Mouse (Mus musculus) macrophage (primary cell): ENCODE data around the gene Ifi35. TPM values are rescaled to one million over a fixed set of nuclear protein-coding genes. Genes with fewer than 3 reads are reported as not detected.
"Not testable (repeated sequence)": the region's sequence is repeated elsewhere in the genome, so short reads cannot be mapped to it uniquely, and the experiment has no call there.

Experiments used
- H3K27ac ChIP-seq: fragments of 350-480 bp; formaldehyde crosslinking; 2 replicates; pipeline ENCODE4 v1.9.0; 2021
- H3K36me3 ChIP-seq: fragments of 350-480 bp; formaldehyde crosslinking; 2 replicates; pipeline ENCODE4 v1.9.0; 2021; ENCODE audit errors: inconsistent target
- H3K4me3 ChIP-seq: fragments of 350-480 bp; formaldehyde crosslinking; 2 replicates; pipeline ENCODE4 v1.9.0; 2021; ENCODE audit errors: inconsistent target
- H3K79me2 ChIP-seq: fragments of 350-480 bp; formaldehyde crosslinking; 2 replicates; pipeline ENCODE4 v1.9.0; 2021; ENCODE audit errors: inconsistent target
- WGBS: methylation state at CpG from one replicate; pipeline ENCODE4 v1.1.7; 2026; ENCODE audit warnings: inconsistent platforms; ENCODE audit not compliant: missing documents; 5-methylcytosine and 5-hydroxymethylcytosine counted together
- polyA plus RNA-seq: library from polyadenylated mRNA; stranded (reverse); fragments of 250-400 nt; gene quantifications from 3 replicates; pipeline ENCODE4 v1.2.4, GENCODE M21; 2018; ENCODE audit warnings: inconsistent platforms

Gene Ifi35
- polyA plus RNA-seq, 1 experiment from 2014 or later = 24.9 TPM

- 4% methylated on average over 30 of the region's 31 CpGs for WGBS
- Histone ChIP-seq H3K79me2 (peaks cover 23% of the 10 kb centered on the region), H3K4me3 (peak overlapping the region; percentile 33), H3K27ac (no peak overlapping the region), H3K36me3 (no peaks in the 10 kb centered on the region)
Observed at GRCm38 (mm10) chr11:101468263-101468688, 20.1 kb downstream of the Ifi35 start.

GRCm38 (mm10) chr11:101468731-101469130, 20.5 kb downstream of the Ifi35 start:
- 26% methylated on average over 10 of the region's 13 CpGs for WGBS
- Histone ChIP-seq H3K27ac (no peak overlapping the region), H3K36me3 (no peaks in the 10 kb centered on the region), H3K4me3 (peak overlapping the region; percentile 33), H3K79me2 (peaks cover 18% of the 10 kb centered on the region)

- no peak overlapping the region for H3K4me3 ChIP-seq
- peaks cover 14% of the 10 kb centered on the region for H3K79me2 ChIP-seq
- no peak overlapping the region for H3K27ac ChIP-seq
- H3K36me3 ChIP-seq = no peaks in the 10 kb centered on the region
- WGBS = 82% methylated on average over 4 of the region's 4 CpGs
Observed at GRCm38 (mm10) chr11:101469155-101469554, 20.9 kb downstream of the Ifi35 start.

- H3K36me3 ChIP-seq = no peaks in the 10 kb centered on the region
- 92% methylated on average over 7 of the region's 7 CpGs for WGBS
- H3K79me2 ChIP-seq = peaks cover 4% of the 10 kb centered on the region; the same call in 1 of the 2 replicates
- H3K4me3 ChIP-seq = no peak overlapping the region
- no peak overlapping the region for H3K27ac ChIP-seq
Observed at GRCm38 (mm10) chr11:101470206-101470605, 22.0 kb downstream of the Ifi35 start.

- H3K79me2 ChIP-seq = no peaks in the 10 kb centered on the region
- no peak overlapping the region for H3K4me3 ChIP-seq
- no peaks in the 10 kb centered on the region for H3K36me3 ChIP-seq
- WGBS = 87% methylated on average over 3 of the region's 3 CpGs
- H3K27ac ChIP-seq = no peak overlapping the region
Observed at GRCm38 (mm10) chr11:101471926-101472325, 23.7 kb downstream of the Ifi35 start.

- WGBS = 90% methylated on average over 5 of the region's 7 CpGs
- Histone ChIP-seq H3K27ac (no peak overlapping the region), H3K4me3 (no peak overlapping the region)
Observed at GRCm38 (mm10) chr11:101472336-101472735, 24.1 kb downstream of the Ifi35 start.

GRCm38 (mm10) chr11:101473686-101474085, 25.5 kb downstream of the Ifi35 start:
- H3K79me2 ChIP-seq, H3K36me3 ChIP-seq, H3K27ac ChIP-seq, H3K4me3 ChIP-seq: not testable (repeated sequence)
- WGBS = no CpG with 5 or more reads among the region's 1 CpGs

More at GRCm38 (mm10) chr11:101472336-101472735, 24.1 kb downstream of the Ifi35 start:
- H3K36me3 ChIP-seq = no peaks in the 10 kb centered on the region
- H3K79me2 ChIP-seq = no peaks in the 10 kb centered on the region

GRCm38 (mm10) chr11:101474298-101474697, 26.1 kb downstream of the Ifi35 start:
- Histone ChIP-seq H3K36me3 (no peaks in the 10 kb centered on the region), H3K79me2 (no peaks in the 10 kb centered on the region), H3K27ac (no peak overlapping the region), H3K4me3 (no peak overlapping the region)
- WGBS = 88% methylated on average over 5 of the region's 5 CpGs

GRCm38 (mm10) chr11:101476361-101476760, 28.2 kb downstream of the Ifi35 start:
- not testable (repeated sequence) for H3K4me3 ChIP-seq, H3K27ac ChIP-seq, H3K36me3 ChIP-seq, H3K79me2 ChIP-seq
- 95% methylated on average over 4 of the region's 4 CpGs for WGBS

GRCm38 (mm10) chr11:101477194-101477551, 29.0 kb downstream of the Ifi35 start:
- Histone ChIP-seq H3K27ac (no peak overlapping the region), H3K36me3 (no peaks in the 10 kb centered on the region), H3K79me2 (no peaks in the 10 kb centered on the region), H3K4me3 (no peak overlapping the region)
- 64% methylated on average over 4 of the region's 4 CpGs for WGBS

- 86% methylated on average over 10 of the region's 10 CpGs for WGBS
- Histone ChIP-seq H3K4me3 (no peak overlapping the region), H3K79me2 (no peaks in the 10 kb centered on the region), H3K27ac (no peak overlapping the region), H3K36me3 (no peaks in the 10 kb centered on the region)
Observed at GRCm38 (mm10) chr11:101477552-101478211, 29.5 kb downstream of the Ifi35 start.

- H3K36me3 ChIP-seq = no peaks in the 10 kb centered on the region
- H3K27ac ChIP-seq = no peak overlapping the region
- WGBS = 51% methylated on average over 16 of the region's 18 CpGs
- no peak overlapping the region for H3K4me3 ChIP-seq
- H3K79me2 ChIP-seq = no peaks in the 10 kb centered on the region
Observed at GRCm38 (mm10) chr11:101479171-101479635, 31.0 kb downstream of the Ifi35 start.

GRCm38 (mm10) chr11:101480912-101481311, 32.7 kb downstream of the Ifi35 start:
- Histone ChIP-seq H3K79me2 (no peaks in the 10 kb centered on the region), H3K4me3 (no peak overlapping the region), H3K36me3 (no peaks in the 10 kb centered on the region), H3K27ac (no peak overlapping the region)
- 78% methylated on average over 6 of the region's 6 CpGs for WGBS

- WGBS = 93% methylated on average over 3 of the region's 3 CpGs
Observed at GRCm38 (mm10) chr11:101483804-101484203, 35.6 kb downstream of the Ifi35 start.

GRCm38 (mm10) chr11:101484245-101484644, 36.0 kb downstream of the Ifi35 start:
- Histone ChIP-seq H3K27ac (no peak overlapping the region), H3K79me2 (no peaks in the 10 kb centered on the region), H3K36me3 (no peaks in the 10 kb centered on the region), H3K4me3 (no peak overlapping the region)
- WGBS = 93% methylated on average over 6 of the region's 6 CpGs

More at GRCm38 (mm10) chr11:101483804-101484203, 35.6 kb downstream of the Ifi35 start:
- H3K27ac ChIP-seq = no peak overlapping the region
- no peaks in the 10 kb centered on the region for H3K79me2 ChIP-seq
- no peaks in the 10 kb centered on the region for H3K36me3 ChIP-seq
- no peak overlapping the region for H3K4me3 ChIP-seq

GRCm38 (mm10) chr11:101484814-101485213, 36.6 kb downstream of the Ifi35 start:
- Histone ChIP-seq H3K27ac (no peak overlapping the region), H3K79me2 (no peaks in the 10 kb centered on the region), H3K4me3 (no peak overlapping the region), H3K36me3 (no peaks in the 10 kb centered on the region)
- WGBS = 85% methylated on average over 7 of the region's 7 CpGs
